Mouse (Mus musculus) MEL (cell line): Measurements from ENCODE around the gene Pccb. TPM values are rescaled to one million over a fixed set of nuclear protein-coding genes. Genes with fewer than 3 reads are reported as not detected.

Experiments used
- DNase-seq: peaks from one replicate; pipeline ENCODE4 v3.0.0; 2011; ENCODE audit warnings: low read depth, low spot score
- H3K27ac ChIP-seq: 2 replicates; pipeline ENCODE4 v1.5.1; 2012; ENCODE audit warnings: low read depth, mild to moderate bottlenecking, control low read depth, low read length, moderate library complexity; ENCODE audit not compliant: control insufficient read depth
- H3K27me3 ChIP-seq, 2 experiments: fragments of 150-350 bp in 1 of 2; sonication (generic) in 1 of 2; 2 replicates each; pipeline ENCODE4 v1.6.1; 2012; ENCODE audit warnings: low read length in 2 of 2, mild to moderate bottlenecking in 2 of 2, improper control_type of control experiment in 1 of 2, moderate library complexity in 1 of 2; ENCODE audit not compliant: insufficient read depth in 2 of 2, control insufficient read depth in 1 of 2
- H3K36me3 ChIP-seq, 2 experiments: 2 replicates each; pipeline ENCODE4 v1.6.1; 2012 to 2014; ENCODE audit warnings: low read length in 2 of 2, improper control_type of control experiment in 1 of 2, inconsistent platforms in 1 of 2, mild to moderate bottlenecking in 1 of 2; ENCODE audit not compliant: insufficient read depth in 2 of 2, control insufficient read depth in 1 of 2
- H3K4me1 ChIP-seq, 2 experiments: fragments of 150-350 bp in 1 of 2; sonication (generic) in 1 of 2; 2 replicates each; pipeline ENCODE4 v1.6.1; 2012; ENCODE audit warnings: low read length in 2 of 2, improper control_type of control experiment in 1 of 2, mild to moderate bottlenecking in 1 of 2; ENCODE audit not compliant: insufficient read depth in 2 of 2, control insufficient read depth in 1 of 2
- H3K4me3 ChIP-seq, 2 experiments: fragments of 150-350 bp in 1 of 2; sonication (generic) in 1 of 2; 2 replicates each; pipeline ENCODE4 v1.5.1; 2012; ENCODE audit warnings: low read depth in 2 of 2, low read length in 2 of 2, mild to moderate bottlenecking in 2 of 2, moderate library complexity in 2 of 2, control low read depth in 1 of 2, improper control_type of control experiment in 1 of 2; ENCODE audit not compliant: control insufficient read depth in 1 of 2, insufficient read depth in 1 of 2
- H3K79me2 ChIP-seq: 2 replicates; pipeline ENCODE4 v1.6.1; 2012; ENCODE audit warnings: mild to moderate bottlenecking, low read length, moderate library complexity; ENCODE audit not compliant: control insufficient read depth, poor library complexity, insufficient read depth
- H3K9ac ChIP-seq: 2 replicates; pipeline ENCODE4 v1.6.1; 2012; ENCODE audit warnings: low read depth, mild to moderate bottlenecking, control low read depth, low read length, moderate library complexity; ENCODE audit not compliant: control insufficient read depth, poor library complexity, severe bottlenecking
- H3K9me3 ChIP-seq: fragments of 150-350 bp; sonication (generic); replicated peaks from 2 replicates; pipeline ENCODE4 v1.6.1; 2012; ENCODE audit warnings: mild to moderate bottlenecking, low read length, improper control_type of control experiment, moderate library complexity; ENCODE audit not compliant: insufficient read depth
- BHLHE40 ChIP-seq: IDR thresholded peaks from 2 replicates; pipeline ENCODE4 v1.6.1; 2012; ENCODE audit warnings: low read depth, mild to moderate bottlenecking, inconsistent platforms, low read length, improper control_type of control experiment, borderline replicate concordance
- CHD1 ChIP-seq: IDR thresholded peaks from 2 replicates; pipeline ENCODE4 v1.6.1; 2012; ENCODE audit warnings: low read depth, mild to moderate bottlenecking, inconsistent platforms, low read length, improper control_type of control experiment
- CHD2 ChIP-seq: IDR thresholded peaks from 2 replicates; pipeline ENCODE4 v1.6.1; 2011; ENCODE audit warnings: low read length, improper control_type of control experiment
- E2F4 ChIP-seq: IDR thresholded peaks from 2 replicates; pipeline ENCODE4 v1.6.1; 2011; ENCODE audit warnings: low read depth, low read length, improper control_type of control experiment, borderline replicate concordance
- EP300 ChIP-seq, 2 experiments: IDR thresholded peaks; 2 replicates each; pipeline ENCODE4 v1.6.1; 2011; ENCODE audit warnings: improper control_type of control experiment in 2 of 2, low read length in 2 of 2, low read depth in 1 of 2, mild to moderate bottlenecking in 1 of 2
- GABPA ChIP-seq: IDR thresholded peaks from 2 replicates; pipeline ENCODE4 v1.6.1; 2012; ENCODE audit warnings: low read depth, mild to moderate bottlenecking, inconsistent platforms, low read length, improper control_type of control experiment, moderate library complexity
- HCFC1 ChIP-seq: IDR thresholded peaks from 2 replicates; pipeline ENCODE4 v1.6.1; 2012; ENCODE audit warnings: low read depth, mild to moderate bottlenecking, inconsistent platforms, low read length, improper control_type of control experiment, moderate library complexity
- JUND ChIP-seq: IDR thresholded peaks from 2 replicates; pipeline ENCODE4 v1.6.1; 2011; ENCODE audit warnings: low read depth, mild to moderate bottlenecking, improper control_type of control experiment, low read length
- KAT2A ChIP-seq: conservative IDR thresholded peaks from 2 replicates; pipeline ENCODE4 v1.6.1; 2012; ENCODE audit warnings: low read depth, low read length, improper control_type of control experiment, inconsistent platforms
- MAX ChIP-seq: IDR thresholded peaks from 2 replicates; pipeline ENCODE4 v1.6.1; 2011; ENCODE audit warnings: low read length, improper control_type of control experiment
- NRF1 ChIP-seq: IDR thresholded peaks from 2 replicates; pipeline ENCODE4 v1.6.1; 2014; ENCODE audit warnings: low read depth, mild to moderate bottlenecking, inconsistent platforms, low read length, improper control_type of control experiment, moderate library complexity; ENCODE audit not compliant: poor library complexity, insufficient read depth, severe bottlenecking
- POLR2A ChIP-seq, 2 experiments: IDR thresholded peaks; 2 replicates each; pipeline ENCODE4 v1.6.1; 2011 to 2012; ENCODE audit warnings: low read length in 2 of 2, mild to moderate bottlenecking in 2 of 2, control low read depth in 1 of 2, improper control_type of control experiment in 1 of 2, low read depth in 1 of 2, moderate library complexity in 1 of 2; ENCODE audit not compliant: control insufficient read depth in 1 of 2, insufficient read depth in 1 of 2, poor library complexity in 1 of 2
- POLR2AphosphoS5 ChIP-seq: IDR thresholded peaks from 2 replicates; pipeline ENCODE4 v1.6.1; 2012; ENCODE audit warnings: low read depth, borderline replicate concordance, mild to moderate bottlenecking, inconsistent platforms, low read length, moderate library complexity, mixed read lengths
- RAD21 ChIP-seq: IDR thresholded peaks from 2 replicates; pipeline ENCODE4 v1.6.1; 2011; ENCODE audit warnings: mild to moderate bottlenecking, low read depth, low read length, improper control_type of control experiment
- SIN3A ChIP-seq: IDR thresholded peaks from 2 replicates; pipeline ENCODE4 v1.6.1; 2012; ENCODE audit warnings: low read length, improper control_type of control experiment, inconsistent platforms
- SMC3 ChIP-seq: IDR thresholded peaks from 2 replicates; pipeline ENCODE4 v1.6.1; 2011; ENCODE audit warnings: low read depth, low read length, improper control_type of control experiment
- TAL1 ChIP-seq: IDR thresholded peaks from 2 replicates; pipeline ENCODE4 v1.6.1; 2012; ENCODE audit warnings: mild to moderate bottlenecking, inconsistent platforms, low read length, moderate library complexity, mixed read lengths
- TBP ChIP-seq: IDR thresholded peaks from 2 replicates; pipeline ENCODE4 v1.8.0; 2011; ENCODE audit warnings: low read depth, low read length, improper control_type of control experiment
- TCF12 ChIP-seq: IDR thresholded peaks from 2 replicates; pipeline ENCODE4 v1.6.1; 2014; ENCODE audit warnings: low read depth, mild to moderate bottlenecking, inconsistent platforms, low read length, improper control_type of control experiment, moderate library complexity
- UBTF ChIP-seq: IDR thresholded peaks from 2 replicates; pipeline ENCODE4 v1.6.1; 2012; ENCODE audit warnings: low read depth, mild to moderate bottlenecking, inconsistent platforms, low read length, improper control_type of control experiment, moderate library complexity, borderline replicate concordance; ENCODE audit not compliant: insufficient read depth
- ZNF384 ChIP-seq: IDR thresholded peaks from 2 replicates; pipeline ENCODE4 v1.6.1; 2012; ENCODE audit warnings: low read depth, mild to moderate bottlenecking, inconsistent platforms, low read length, improper control_type of control experiment
- polyA plus RNA-seq, 2 experiments: library from polyadenylated mRNA; stranded (reverse) in 1 of 2; unstranded in 1 of 2; fragments of >175 nt in 1 of 2; fragments of >200 nt in 1 of 2; gene quantifications; 2 replicates each; pipeline versions ENCODE4 v1.2.1 to v1.2.4; 2012; ENCODE audit warnings: low replicate concordance in 2 of 2, low read depth in 1 of 2; ENCODE audit not compliant: insufficient read length in 2 of 2, insufficient read depth in 1 of 2, missing spikeins in 1 of 2
- total RNA-seq: library from RNA; depleted of rRNA; stranded (reverse); fragments of 300-350 nt; gene quantifications from 2 replicates; pipeline ENCODE4 v1.2.3, GENCODE M21; 2012

Pccb gene
- total and polyA plus RNA-seq, 3 experiments, result 13.2 to 21.1 TPM; not detected in 1

DNA sequence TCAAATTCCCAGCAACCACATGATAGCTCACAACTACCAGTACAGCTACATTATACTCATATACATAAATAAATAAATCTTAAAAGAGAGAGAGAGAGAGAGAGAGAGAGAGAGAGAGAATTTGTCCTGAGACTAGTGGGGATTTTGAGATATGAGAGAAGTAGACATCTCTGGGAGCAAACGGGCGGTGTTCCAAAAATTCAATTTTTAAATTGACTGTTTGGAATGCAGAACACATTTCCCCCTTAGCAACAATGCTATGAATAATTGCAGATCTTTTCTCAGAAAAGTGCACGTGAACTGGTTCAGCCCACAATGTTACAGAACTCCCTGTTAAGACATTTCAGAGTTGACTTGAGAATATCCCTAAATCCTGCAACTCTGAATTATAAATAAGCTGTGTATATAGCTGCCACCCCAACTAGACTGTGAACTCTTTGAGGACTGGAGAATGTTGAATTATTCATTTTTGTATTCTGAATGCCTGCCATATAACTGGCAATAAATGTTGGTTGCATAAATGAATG, 30.4 kb upstream of the Pccb start:
- no peak for DNase-seq
- H3K9ac ChIP-seq, result no peak overlapping the region
- H3K4me3 ChIP-seq, result no peak overlapping the region
- no peaks in the 10 kb centered on the region for H3K36me3 ChIP-seq
- H3K9me3 ChIP-seq, result no peaks in the 10 kb centered on the region
- H3K79me2 ChIP-seq, result no peaks in the 10 kb centered on the region
- no peaks in the 10 kb centered on the region for H3K4me1 ChIP-seq
- no peak for TF ChIP-seq RAD21
- no peak for TF ChIP-seq TCF12
- no peak for TF ChIP-seq GABPA
- TF ChIP-seq POLR2AphosphoS5, result no peak
- TF ChIP-seq KAT2A, result no peak
- TF ChIP-seq BHLHE40, result no peak
- TF ChIP-seq TAL1, result no peak
- TF ChIP-seq JUND, result no peak
- TF ChIP-seq, all 39 proteins: peak for 0
- no peak overlapping the region for H3K27ac ChIP-seq
- no peaks in the 10 kb centered on the region for H3K27me3 ChIP-seq

DNA sequence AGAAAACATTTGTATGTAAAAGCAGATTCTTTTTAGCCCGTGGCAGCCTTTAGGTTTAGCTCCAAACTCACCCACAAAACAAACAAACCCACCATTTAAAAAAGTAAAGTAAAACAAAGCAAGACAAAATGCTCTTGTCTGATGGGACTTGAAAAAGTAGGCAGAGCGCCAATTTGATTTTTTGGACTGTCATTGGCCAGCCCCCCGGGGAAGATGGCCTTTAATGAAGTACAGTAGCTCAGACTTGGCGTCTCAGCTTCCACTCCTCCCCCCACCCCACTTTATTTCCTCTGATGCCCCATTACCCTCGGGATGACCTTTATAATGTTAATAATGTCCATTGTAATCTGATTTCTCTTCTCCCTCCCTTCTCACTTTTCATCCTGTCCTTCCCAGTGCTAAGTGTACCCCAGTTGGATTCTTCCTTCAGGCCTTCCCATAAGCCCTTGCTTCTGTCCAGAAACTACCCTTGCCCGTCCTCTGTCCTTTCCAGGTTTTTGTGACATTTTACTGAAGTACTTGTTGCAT, 27.6 kb upstream of the Pccb start:
- no peaks in the 10 kb centered on the region for H3K4me1 ChIP-seq
- no peaks in the 10 kb centered on the region for H3K9me3 ChIP-seq
- H3K27me3 ChIP-seq, result no peaks in the 10 kb centered on the region
- DNase-seq, result no peak
- H3K79me2 ChIP-seq, result no peaks in the 10 kb centered on the region
- H3K9ac ChIP-seq, result no peak overlapping the region
- H3K27ac ChIP-seq, result no peak overlapping the region
- no peak overlapping the region for H3K4me3 ChIP-seq
- TF ChIP-seq ZNF384 (no peak), POLR2A (IDR thresholded peaks at IDR 0.05; ENCODE audit: control insufficient read depth in 1 of 2, insufficient read depth in 1 of 2, low read depth in 1 of 2, low read length in 2 of 2, poor library complexity in 1 of 2) (no peak), SIN3A (no peak), E2F4 (no peak), UBTF (no peak), CHD1 (no peak), CHD2 (no peak), GABPA (no peak), RAD21 (no peak), POLR2AphosphoS5 (no peak), HCFC1 (no peak), NRF1 (no peak), JUND (no peak), TBP (no peak), MAX (no peak), SMC3 (no peak), EP300 (IDR thresholded peaks at IDR 0.05; ENCODE audit: low read depth in 1 of 2, low read length in 2 of 2) (no peak)
- no peaks in the 10 kb centered on the region for H3K36me3 ChIP-seq
